Mouse (Mus musculus): ENCODE measurements around the gene Gm21828.
"Not testable (repeated sequence)": the region's sequence is repeated elsewhere in the genome, so short reads cannot be mapped to it uniquely, and the experiment has no call there.

The Gm21828 gene

GRCm38 (mm10) chrY:13223828-13224227 is at the start of gene Gm21828:
Gene Gm21828 (minus strand): TSS chrY:13223928.
- DNase-seq = not testable (repeated sequence)

DNA sequence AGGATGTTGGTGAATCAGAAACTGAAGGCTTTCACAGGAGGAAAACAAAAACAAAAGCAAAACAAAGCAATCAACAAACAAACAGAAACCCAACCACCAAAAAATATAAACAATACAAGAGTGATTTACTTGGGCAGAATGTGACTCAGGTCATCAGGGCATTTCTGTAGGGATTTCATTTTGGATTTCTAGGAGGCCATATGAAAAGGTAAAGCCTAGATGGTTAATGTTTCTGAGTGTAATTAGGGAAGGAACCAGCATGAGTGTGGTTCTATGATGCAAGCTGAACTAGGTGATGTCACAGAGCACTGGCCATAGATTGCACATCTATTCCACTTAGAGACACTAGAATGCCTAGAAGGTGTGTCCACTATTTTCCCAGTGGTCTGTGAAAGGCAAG is 28.4 kb upstream of the Gm21828 start, which contains the start of the genes Gm21440 and Gm21454:
Gm21440 (plus strand) TSS at position 301 of the 400 bp plus-strand sequence.
Gm21454 (plus strand) TSS at position 352 of the 400 bp plus-strand sequence.
- DNase-seq = not testable (repeated sequence)
